Mouse (Mus musculus): ENCODE measurements around the gene B9d1.

DNA sequence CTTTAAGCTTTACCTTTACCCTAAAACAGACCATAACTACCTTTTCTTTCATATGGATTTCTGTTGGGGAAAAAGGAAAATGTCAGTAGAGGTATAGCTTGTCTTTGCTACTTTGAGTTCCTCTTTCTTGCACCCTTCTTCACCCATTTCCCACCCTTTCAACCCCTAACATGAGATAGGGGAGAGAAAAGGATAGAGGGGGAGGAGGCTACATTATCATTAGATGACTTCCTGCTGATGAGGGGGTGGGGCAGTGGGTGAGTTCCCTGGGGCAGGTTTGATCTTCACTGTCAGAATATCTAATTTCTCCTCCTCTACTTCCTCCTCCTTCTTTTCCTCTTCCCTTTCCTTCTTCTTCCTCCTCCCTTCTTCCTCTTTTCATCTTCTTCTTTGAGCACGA, 7.5 kb upstream of the B9d1 start:
- no peak for TF ChIP-seq CTCF (IDR thresholded peaks at IDR 0.05)
- no peak for TF ChIP-seq EP300 (IDR thresholded peaks at IDR 0.05; ENCODE audit: insufficient read depth, low read depth, low read length)
- no peak for TF ChIP-seq POLR2A (IDR thresholded peaks at IDR 0.05; ENCODE audit: insufficient read depth, low read depth, low read length)
